8 mouse cellular contexts compared by ENCODE assay signal in the genomic region with DNA sequence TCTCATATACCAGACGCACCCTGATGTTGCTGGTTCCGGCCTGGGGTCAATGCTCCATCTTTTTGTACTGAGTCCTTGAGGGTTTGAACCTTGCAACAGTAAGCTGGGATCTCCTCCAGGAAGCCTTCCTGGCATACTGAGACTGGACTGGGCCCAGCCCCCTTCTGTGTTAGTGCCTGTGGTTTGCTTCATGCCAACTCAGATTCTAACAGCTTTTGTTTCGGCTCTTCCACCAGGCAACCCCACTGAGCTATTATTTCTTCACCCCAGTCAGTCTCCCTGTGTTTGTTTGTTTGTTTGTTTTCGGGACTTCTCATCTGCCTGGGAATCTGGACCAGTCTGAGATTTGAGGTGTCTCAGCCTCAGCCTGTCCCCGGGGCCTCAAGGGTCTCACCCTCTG. TPM values are rescaled to one million over a fixed set of nuclear protein-coding genes. Genes with fewer than 3 reads are reported as not detected.
DNase-seq lines count a peak whose midpoint lies in the region; ATAC-seq and TF ChIP-seq lines count a peak whose summit lies in the region.

No protein-coding gene starts in this region.

- H3K4me3 ChIP-seq in liver, adult 2 months (ENCODE audit: insufficient read depth, low read depth, low read length), result no peak overlapping the region
- H3K4me3 ChIP-seq in liver, embryonic 11.5 days (ENCODE audit: low read depth, low read length), result no peak overlapping the region
- peak overlapping the region; percentile 46 for H3K4me3 ChIP-seq in embryonic facial prominence, embryonic 15.5 days (replicated peaks)
- H3K4me3 ChIP-seq in hindbrain, embryonic 16.5 days (ENCODE audit: low read length), result no peak overlapping the region
- no peak overlapping the region for H3K4me3 ChIP-seq in neural tube, embryonic 15.5 days (replicated peaks)

- TF ChIP-seq CTCF in liver, adult 2 months (IDR thresholded peaks at IDR 0.05; ENCODE audit: low read depth, low read length), result no peak

- peaks cover 10% of the 10 kb centered on the region; the same call in 1 of the 2 replicates for H3K79me2 ChIP-seq in liver, adult 2 months (ENCODE audit: control insufficient read depth, insufficient read depth, low read length)

- TF ChIP-seq POLR2A in liver, adult 2 months (IDR thresholded peaks at IDR 0.05; ENCODE audit: extremely low read depth, insufficient read depth, low read length), result no peak

- no peak overlapping the region for H3K9ac ChIP-seq in liver, adult 2 months (ENCODE audit: low read depth, low read length)
- H3K9ac ChIP-seq in liver, embryonic 11.5 days (ENCODE audit: low read depth, low read length), result no peak overlapping the region
- H3K9ac ChIP-seq in embryonic facial prominence, embryonic 15.5 days, result no peak overlapping the region
- H3K9ac ChIP-seq in hindbrain, embryonic 16.5 days (ENCODE audit: low read depth, low read length), result no peak overlapping the region
- H3K9ac ChIP-seq in neural tube, embryonic 15.5 days (replicated peaks), result no peak overlapping the region

- ATAC-seq in liver, embryonic 11.5 days (replicated peaks; ENCODE audit: low FRiP score), result no peak
- ATAC-seq in embryonic facial prominence, embryonic 15.5 days (ENCODE audit: insufficient number of reproducible peaks, low FRiP score, low TSS enrichment, low read depth), result no peak
- ATAC-seq in hindbrain, embryonic 16.5 days, result peak; percentile 12; the same call in 1 of the 2 replicates
- no peak for ATAC-seq in neural tube, embryonic 15.5 days (ENCODE audit: low FRiP score)

- H3K27ac ChIP-seq in liver, adult 2 months (replicated peaks; ENCODE audit: insufficient read depth, low read depth, low read length), result peak overlapping the region; percentile 41
- no peak overlapping the region for H3K27ac ChIP-seq in liver, embryonic 11.5 days (ENCODE audit: low read depth, low read length)
- peak overlapping the region; percentile 94 for H3K27ac ChIP-seq in embryonic facial prominence, embryonic 15.5 days (replicated peaks)
- H3K27ac ChIP-seq in hindbrain, embryonic 16.5 days (ENCODE audit: low read depth, low read length), result peak overlapping the region; percentile 75
- H3K27ac ChIP-seq in neural tube, embryonic 15.5 days (replicated peaks), result peak overlapping the region; percentile 80

- peaks cover 6% of the 10 kb centered on the region; the same call in 1 of the 2 replicates for H3K36me3 ChIP-seq in liver, adult 2 months (ENCODE audit: control insufficient read depth, insufficient read depth, low read length)
- no peaks in the 10 kb centered on the region for H3K36me3 ChIP-seq in liver, embryonic 11.5 days (ENCODE audit: control insufficient read depth, insufficient read depth, low read length)
- H3K36me3 ChIP-seq in embryonic facial prominence, embryonic 15.5 days, result no peaks in the 10 kb centered on the region
- no peaks in the 10 kb centered on the region for H3K36me3 ChIP-seq in hindbrain, embryonic 16.5 days (ENCODE audit: control insufficient read depth, insufficient read depth, low read length)
- H3K36me3 ChIP-seq in neural tube, embryonic 15.5 days, result no peaks in the 10 kb centered on the region

- no peaks in the 10 kb centered on the region for H3K27me3 ChIP-seq in liver, adult 2 months (ENCODE audit: control insufficient read depth, insufficient read depth, low read length)
- H3K27me3 ChIP-seq in liver, embryonic 11.5 days (replicated peaks; ENCODE audit: control insufficient read depth, insufficient read depth, low read length), result peaks cover 100% of the 10 kb centered on the region
- H3K27me3 ChIP-seq in embryonic facial prominence, embryonic 15.5 days, result peaks cover 41% of the 10 kb centered on the region
- peaks cover 53% of the 10 kb centered on the region for H3K27me3 ChIP-seq in hindbrain, embryonic 16.5 days (replicated peaks; ENCODE audit: control insufficient read depth, insufficient read depth, low read length)
- H3K27me3 ChIP-seq in neural tube, embryonic 15.5 days (replicated peaks), result peaks cover 86% of the 10 kb centered on the region

- H3K4me1 ChIP-seq in liver, adult 2 months (ENCODE audit: control insufficient read depth, insufficient read depth, low read length), result peaks cover 34% of the 10 kb centered on the region
- peaks cover 30% of the 10 kb centered on the region for H3K4me1 ChIP-seq in liver, embryonic 11.5 days (replicated peaks; ENCODE audit: control insufficient read depth, insufficient read depth, low read length)
- H3K4me1 ChIP-seq in embryonic facial prominence, embryonic 15.5 days, result peaks cover 96% of the 10 kb centered on the region
- H3K4me1 ChIP-seq in hindbrain, embryonic 16.5 days (ENCODE audit: control insufficient read depth, insufficient read depth, low read depth, low read length), result peaks cover 33% of the 10 kb centered on the region
- H3K4me1 ChIP-seq in neural tube, embryonic 15.5 days, result peaks cover 72% of the 10 kb centered on the region

- 14% methylated on average over 5 of the region's 5 CpGs for WGBS in liver, adult 2 months
- 52% methylated on average over 5 of the region's 5 CpGs for WGBS in liver, embryonic 11.5 days
- 44% methylated on average over 5 of the region's 5 CpGs for WGBS in embryonic facial prominence, embryonic 15.5 days
- 23% methylated on average over 5 of the region's 5 CpGs for WGBS in hindbrain, embryonic 16.5 days
- WGBS in neural tube, embryonic 15.5 days, result 49% methylated on average over 5 of the region's 5 CpGs

- no peaks in the 10 kb centered on the region for H3K9me3 ChIP-seq in liver, embryonic 11.5 days (ENCODE audit: control insufficient read depth, low read length)
- H3K9me3 ChIP-seq in embryonic facial prominence, embryonic 15.5 days (replicated peaks), result no peaks in the 10 kb centered on the region
- H3K9me3 ChIP-seq in hindbrain, embryonic 16.5 days (ENCODE audit: control insufficient read depth, low read length), result no peaks in the 10 kb centered on the region
- no peaks in the 10 kb centered on the region for H3K9me3 ChIP-seq in neural tube, embryonic 15.5 days (replicated peaks)

- DNase-seq in liver, adult 2 months (ENCODE audit: extremely low read depth, low read depth, low spot score), result peak; percentile 86
- no peak for DNase-seq in liver, embryonic 11.5 days (ENCODE audit: low spot score)
- no peak for DNase-seq in right cerebral cortex, postnatal 36 days (ENCODE audit: low spot score in 2 of 2)
- no peak for DNase-seq in adrenal gland, postnatal 4 days (ENCODE audit: low spot score in 2 of 2)
- no peak for DNase-seq in kidney, postnatal 4 days

- no peak overlapping the region for H3K4me2 ChIP-seq in liver, embryonic 11.5 days
- peak overlapping the region; percentile 68 for H3K4me2 ChIP-seq in embryonic facial prominence, embryonic 15.5 days (replicated peaks)
- H3K4me2 ChIP-seq in hindbrain, embryonic 16.5 days (ENCODE audit: low read length), result no peak overlapping the region
- H3K4me2 ChIP-seq in neural tube, embryonic 15.5 days, result peak overlapping the region; percentile 15; the same call in 1 of the 2 replicates

RNA-seq across cellular contexts. Expression of a gene that starts 5.1 kb away (rescaled TPM):
- 14.4 and 25.8 TPM in 2 replicates for total RNA-seq in liver, adult 2 months (2014; rRNA removed)
- polyA plus RNA-seq in liver, adult 2 months (2012; rRNA removed), result 34.3 and 64.4 TPM in 2 replicates
- 2.3 and 2.5 TPM in 2 replicates for polyA plus RNA-seq in liver, embryonic 11.5 days (2014; fragmentation: Nextera tagmentation; extraction: Ambion mirVana)
- polyA plus RNA-seq in embryonic facial prominence, embryonic 15.5 days (2015; fragmentation: Nextera tagmentation; extraction: Ambion mirVana), result 25.6 and 27.7 TPM in 2 replicates
- 1.7 and 2.0 TPM in 2 replicates for polyA plus RNA-seq in hindbrain, embryonic 16.5 days (2015; fragmentation: Nextera tagmentation; extraction: Ambion mirVana)
- polyA plus RNA-seq in neural tube, embryonic 15.5 days (2015; fragmentation: Nextera tagmentation; extraction: Ambion mirVana), result 1.3 and 3.8 TPM in 2 replicates
- total RNA-seq in adrenal gland, postnatal 4 days (2021), result 10 to 100 TPM; 37.5 to 39.2 TPM

RNA-seq across cellular contexts. Expression of a gene that starts 30.6 kb away (rescaled TPM):
- 0.40 and 0.55 TPM in 2 replicates for total RNA-seq in liver, adult 2 months (2014; rRNA removed)
- 0.40 and 0.50 TPM in 2 replicates for polyA plus RNA-seq in liver, adult 2 months (2012; rRNA removed)
- polyA plus RNA-seq in liver, embryonic 11.5 days (2014; fragmentation: Nextera tagmentation; extraction: Ambion mirVana), result 4.5 and 4.6 TPM in 2 replicates
- polyA plus RNA-seq in embryonic facial prominence, embryonic 15.5 days (2015; fragmentation: Nextera tagmentation; extraction: Ambion mirVana), result 6.8 and 8.1 TPM in 2 replicates
- polyA plus RNA-seq in hindbrain, embryonic 16.5 days (2015; fragmentation: Nextera tagmentation; extraction: Ambion mirVana), result 8.4 and 8.9 TPM in 2 replicates
- polyA plus RNA-seq in neural tube, embryonic 15.5 days (2015; fragmentation: Nextera tagmentation; extraction: Ambion mirVana), result 8.9 and 9.0 TPM in 2 replicates
- total RNA-seq in adrenal gland, postnatal 4 days (2021), result 1 to 10 TPM; 2.5 to 2.7 TPM

RNA-seq across cellular contexts. Expression of a gene that starts 56.6 kb away (rescaled TPM):
- total RNA-seq in liver, adult 2 months (2014; rRNA removed), result 7.7 and 9.3 TPM in 2 replicates
- 11.6 and 12.0 TPM in 2 replicates for polyA plus RNA-seq in liver, adult 2 months (2012; rRNA removed)
- polyA plus RNA-seq in liver, embryonic 11.5 days (2014; fragmentation: Nextera tagmentation; extraction: Ambion mirVana), result 2.5 and 2.9 TPM in 2 replicates
- 7.4 and 7.6 TPM in 2 replicates for polyA plus RNA-seq in embryonic facial prominence, embryonic 15.5 days (2015; fragmentation: Nextera tagmentation; extraction: Ambion mirVana)
- polyA plus RNA-seq in hindbrain, embryonic 16.5 days (2015; fragmentation: Nextera tagmentation; extraction: Ambion mirVana), result 1.1 TPM in 2 replicates
- 0.87 and 1.9 TPM in 2 replicates for polyA plus RNA-seq in neural tube, embryonic 15.5 days (2015; fragmentation: Nextera tagmentation; extraction: Ambion mirVana)
- 10 to 100 TPM; 19.0 to 21.5 TPM for total RNA-seq in adrenal gland, postnatal 4 days (2021)

Comparison
In these comparisons a context has a peak if more than half of its experiments do, and no peak if none do; other contexts are left out.
1. H3K4me2 ChIP-seq: peak in embryonic facial prominence, embryonic 15.5 days (single experiment) and neural tube, embryonic 15.5 days (single experiment); none in liver, embryonic 11.5 days (single experiment) and hindbrain, embryonic 16.5 days (single experiment).